ENCODE assay signal across 16 mouse cellular contexts in genomic region chr5:128845033-128845432, GRCm38 (mm10).
DNase-seq lines count a peak whose midpoint lies in the region; ATAC-seq and TF ChIP-seq lines count a peak whose summit lies in the region.
"Had no signal": no experiment of that assay in that cellular context is flagged by ENCODE, and none has a peak within 500 bp of the region (broad histone marks: within the 10 kb centered on the region; RNA-seq: fewer than 3 reads in every experiment).

No protein-coding gene starts in this region.

- H3K36me3 ChIP-seq in midbrain, postnatal 0 days (ENCODE audit: insufficient read depth, low read length), result peaks cover 5% of the 10 kb centered on the region; the same call in 1 of the 2 replicates
- H3K36me3 ChIP-seq in midbrain, embryonic 11.5 days (ENCODE audit: control insufficient read depth, insufficient read depth, low read length), result no peaks in the 10 kb centered on the region
- H3K36me3 ChIP-seq: heart, embryonic 15.5 days; hindbrain, embryonic 12.5 days; liver, embryonic 13.5 days had no signal

- DNase-seq in cerebellum, postnatal 10 days, result peak; percentile 82 to 85
- DNase-seq in cerebellum, adult 2 months, result no peak
- DNase-seq in midbrain, postnatal 0 days (ENCODE audit: low spot score), result peak; percentile 10
- no peak for DNase-seq in midbrain, embryonic 11.5 days (ENCODE audit: low spot score, missing footprints)
- peak; percentile 58 to 75 for DNase-seq in left cerebral cortex, postnatal 36 days (ENCODE audit: low spot score in 2 of 2)
- DNase-seq in right cerebral cortex, postnatal 4 days, result peak; percentile 58
- no peak for DNase-seq in urinary bladder, postnatal 10 days (ENCODE audit: low spot score)
- DNase-seq in heart, postnatal 4 days, result no peak
- DNase-seq: adrenal gland, postnatal 10 days; gastrocnemius, adult 2 months; heart, adult 18-20 months; kidney, adult 11 months; liver, embryonic 13.5 days had no signal

- intact Hi-C loops in left cerebral cortex, postnatal 36 days (cut with DNase I), result no loop called here

- no peak for TF ChIP-seq CTCF in cerebellum, adult 2 months (IDR thresholded peaks at IDR 0.05; ENCODE audit: borderline replicate concordance, insufficient read depth, low read depth, low read length)
- TF ChIP-seq CTCF in midbrain, postnatal 0 days (IDR thresholded peaks at IDR 0.05), result no peak

- no peak overlapping the region for H3K27ac ChIP-seq in cerebellum, adult 2 months (ENCODE audit: insufficient read depth, low read length)
- no peak overlapping the region for H3K27ac ChIP-seq in midbrain, postnatal 0 days (ENCODE audit: low read depth, low read length)
- no peak overlapping the region for H3K27ac ChIP-seq in midbrain, embryonic 11.5 days (ENCODE audit: low read depth, low read length)
- H3K27ac ChIP-seq: gastrocnemius, adult 2 months; heart, embryonic 15.5 days; hindbrain, embryonic 12.5 days; liver, embryonic 13.5 days had no signal

- no peaks in the 10 kb centered on the region for H3K4me1 ChIP-seq in cerebellum, adult 2 months (ENCODE audit: control insufficient read depth, insufficient read depth, low read length)
- H3K4me1 ChIP-seq in midbrain, postnatal 0 days (ENCODE audit: insufficient read depth, low read length), result 0 out of 2 replicates have a peak, but pooled peaks cover 3% of the 10 kb centered on the region
- H3K4me1 ChIP-seq in midbrain, embryonic 11.5 days (ENCODE audit: control insufficient read depth, insufficient read depth, low read length), result peaks cover 2% of the 10 kb centered on the region; the same call in 1 of the 2 replicates
- H3K4me1 ChIP-seq: heart, embryonic 15.5 days; liver, embryonic 13.5 days; megakaryocyte, embryonic 14.5 days had no signal

- no peak overlapping the region for H3K4me3 ChIP-seq in cerebellum, adult 2 months (replicated peaks; ENCODE audit: insufficient read depth, low read depth, low read length)
- no peak overlapping the region for H3K4me3 ChIP-seq in midbrain, postnatal 0 days (ENCODE audit: low read depth, low read length)
- H3K4me3 ChIP-seq in midbrain, embryonic 11.5 days (ENCODE audit: low read depth, low read length), result no peak overlapping the region
- H3K4me3 ChIP-seq: gastrocnemius, adult 2 months; heart, embryonic 15.5 days; hindbrain, embryonic 12.5 days; liver, embryonic 13.5 days; megakaryocyte, embryonic 14.5 days had no signal

- ATAC-seq in midbrain, postnatal 0 days (ENCODE audit: low FRiP score), result no peak
- ATAC-seq in midbrain, embryonic 11.5 days (ENCODE audit: low FRiP score), result no peak

- no peak for TF ChIP-seq POLR2A in cerebellum, adult 2 months (IDR thresholded peaks at IDR 0.05; ENCODE audit: borderline replicate concordance, insufficient read depth, low read length)

- H3K4me2 ChIP-seq in midbrain, postnatal 0 days (ENCODE audit: low read depth, low read length, poor library complexity, severe bottlenecking), result no peak overlapping the region
- H3K4me2 ChIP-seq in midbrain, embryonic 11.5 days, result no peak overlapping the region
- H3K4me2 ChIP-seq: heart, embryonic 15.5 days; hindbrain, embryonic 12.5 days; liver, embryonic 13.5 days had no signal

- H3K9me3 ChIP-seq in midbrain, postnatal 0 days (ENCODE audit: low read length), result no peaks in the 10 kb centered on the region
- H3K9me3 ChIP-seq in midbrain, embryonic 11.5 days (ENCODE audit: control insufficient read depth, low read length), result no peaks in the 10 kb centered on the region
- H3K9me3 ChIP-seq: heart, embryonic 15.5 days; hindbrain, embryonic 12.5 days had no signal

- no peaks in the 10 kb centered on the region; the same call in 1 of the 2 replicates for H3K27me3 ChIP-seq in cerebellum, adult 2 months (ENCODE audit: control insufficient read depth, insufficient read depth, low read length)
- no peaks in the 10 kb centered on the region for H3K27me3 ChIP-seq in midbrain, postnatal 0 days (ENCODE audit: insufficient read depth, low read length)
- H3K27me3 ChIP-seq in midbrain, embryonic 11.5 days (ENCODE audit: control insufficient read depth, insufficient read depth, low read length), result no peaks in the 10 kb centered on the region
- H3K27me3 ChIP-seq: heart, embryonic 15.5 days; hindbrain, embryonic 12.5 days; liver, embryonic 13.5 days; megakaryocyte, embryonic 14.5 days had no signal

- WGBS in cerebellum, adult 2 months, result 16% methylated on average over 11 of the region's 11 CpGs
- WGBS in midbrain, postnatal 0 days, result 84% methylated on average over 11 of the region's 11 CpGs
- WGBS in midbrain, embryonic 11.5 days, result 90% methylated on average over 11 of the region's 11 CpGs

- no peak overlapping the region for H3K9ac ChIP-seq in midbrain, postnatal 0 days (replicated peaks; ENCODE audit: low read length, poor library complexity, severe bottlenecking)
- H3K9ac ChIP-seq in midbrain, embryonic 11.5 days (ENCODE audit: low read length), result no peak overlapping the region
- H3K9ac ChIP-seq: heart, embryonic 15.5 days; hindbrain, embryonic 12.5 days; liver, embryonic 13.5 days had no signal

Comparison
In these comparisons a context has a peak if more than half of its experiments do, and no peak if none do; other contexts are left out.
1. DNase-seq: peak in cerebellum, postnatal 10 days (2 of 2), midbrain, postnatal 0 days (single experiment), left cerebral cortex, postnatal 36 days (2 of 2) and right cerebral cortex, postnatal 4 days (single experiment); none in cerebellum, adult 2 months (0 of 2), midbrain, embryonic 11.5 days (single experiment), urinary bladder, postnatal 10 days (single experiment) and heart, postnatal 4 days (single experiment).